Mouse (Mus musculus) lung, postnatal 0 days (tissue): ENCODE results near the gene Fgd6. TPM values are rescaled to one million over a fixed set of nuclear protein-coding genes. Genes with fewer than 3 reads are reported as not detected.

Experiments
- ATAC-seq: fragments of 200-750 bp; cut with Nextera tagmentation; 2 replicates; pipeline ENCODE4 v1.8.0; 2017; ENCODE audit warnings: moderate library complexity
- DNase-seq: peaks from one replicate; pipeline ENCODE4 v3.0.0-alpha.2; 2016; ENCODE audit warnings: low spot score
- H3K27ac ChIP-seq: fragments of 300-500 bp; sonication (generic); 2 replicates; pipeline ENCODE4 v1.5.1; 2014; ENCODE audit warnings: antibody characterized with exemption, mild to moderate bottlenecking, low read length, mixed read lengths
- H3K27me3 ChIP-seq: fragments of 300-500 bp; sonication (generic); replicated peaks from 2 replicates; pipeline ENCODE4 v1.6.1; 2014; ENCODE audit warnings: low read length, mixed read lengths; ENCODE audit not compliant: insufficient read depth
- H3K36me3 ChIP-seq: fragments of 300-500 bp; sonication (generic); 2 replicates; pipeline ENCODE4 v1.6.1; 2014; ENCODE audit warnings: low read length, mixed read lengths; ENCODE audit not compliant: insufficient read depth
- H3K4me1 ChIP-seq: fragments of 300-500 bp; sonication (generic); 2 replicates; pipeline ENCODE4 v1.6.1; 2014; ENCODE audit warnings: antibody characterized with exemption, low read depth, low read length, mixed read lengths; ENCODE audit not compliant: insufficient read depth
- H3K4me2 ChIP-seq: fragments of 300-500 bp; sonication (generic); replicated peaks from 2 replicates; pipeline ENCODE4 v1.6.1; 2014; ENCODE audit warnings: low read depth, mild to moderate bottlenecking, low read length, moderate library complexity, mixed read lengths
- H3K4me3 ChIP-seq: fragments of 300-500 bp; sonication (generic); 2 replicates; pipeline ENCODE4 v1.5.1; 2014; ENCODE audit warnings: low read depth, low read length
- H3K9ac ChIP-seq: fragments of 300-500 bp; sonication (generic); replicated peaks from 2 replicates; pipeline ENCODE4 v1.6.1; 2014; ENCODE audit warnings: low read depth, mild to moderate bottlenecking
- H3K9me3 ChIP-seq: fragments of 300-500 bp; sonication (generic); 2 replicates; pipeline ENCODE4 v1.6.1; 2016; ENCODE audit warnings: low read length, mixed read lengths
- CTCF ChIP-seq: IDR thresholded peaks from 2 replicates; pipeline ENCODE4 v1.5.1; 2016; ENCODE audit warnings: antibody characterized with exemption, mild to moderate bottlenecking
- EP300 ChIP-seq: IDR thresholded peaks from 2 replicates; pipeline ENCODE4 v1.6.1; 2016; ENCODE audit warnings: antibody characterized with exemption, mild to moderate bottlenecking, control low read depth
- WGBS: fragments of 180-500 bp; shearing (Covaris S2); extraction: QIAGEN DNeasy Blood & Tissue Kit; methylation state at CpG from one replicate; pipeline ENCODE4 v1.1.7; 2014; 5-methylcytosine and 5-hydroxymethylcytosine counted together
- polyA plus RNA-seq: library from polyadenylated mRNA; unstranded; fragments of >200 nt; fragmentation: Nextera tagmentation; extraction: Ambion mirVana; gene quantifications from 2 replicates; pipeline ENCODE4 v1.2.1, GENCODE M21; 2015

The Fgd6 gene
- polyA plus RNA-seq, 1 experiment from 2014 or later = 3.2 TPM

DNA sequence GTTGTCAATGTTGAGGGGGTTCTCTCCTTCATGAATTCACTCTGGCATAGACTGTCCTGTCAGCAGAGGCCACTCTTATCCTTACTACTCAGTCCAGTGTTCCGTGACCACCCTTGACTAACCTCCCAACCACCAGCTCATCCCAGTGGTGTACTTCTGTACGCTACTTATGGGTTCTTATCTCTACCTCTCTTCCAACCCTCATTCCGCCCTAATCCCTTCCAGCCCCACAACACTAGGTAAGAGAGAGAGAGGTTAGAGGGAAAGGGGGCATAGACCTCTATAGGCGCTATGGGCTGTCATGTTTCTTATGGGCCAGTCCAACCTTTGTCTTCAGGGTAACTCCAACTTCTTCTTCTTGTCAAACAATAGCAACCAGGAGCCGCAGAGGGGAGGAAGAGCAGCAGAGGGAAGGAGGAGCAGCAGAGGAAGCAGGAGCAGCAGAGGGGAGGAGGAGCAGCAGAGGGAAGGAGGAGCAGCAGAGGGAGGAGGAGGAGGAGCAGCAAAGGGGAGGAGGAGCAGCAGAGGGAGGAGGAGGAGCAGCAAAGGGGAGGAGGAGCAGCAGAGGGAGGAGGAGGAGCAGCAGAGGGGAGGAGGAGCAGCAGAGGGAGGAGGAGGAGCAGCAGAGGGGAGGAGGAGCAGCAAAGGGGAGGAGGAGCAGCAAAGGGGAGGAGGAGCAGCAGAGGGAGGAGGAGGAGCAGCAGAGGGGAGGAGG lies 125.4 kb downstream of the Fgd6 start:
- Histone ChIP-seq H3K4me2 (no peak overlapping the region), H3K4me1 (no peaks in the 10 kb centered on the region), H3K4me3 (no peak overlapping the region), H3K27ac (no peak overlapping the region), H3K9me3 (no peaks in the 10 kb centered on the region), H3K36me3 (peaks cover 9% of the 10 kb centered on the region), H3K9ac (no peak overlapping the region), H3K27me3 (no peaks in the 10 kb centered on the region)
- DNase-seq = no peak
- 86% methylated on average over 5 of the region's 5 CpGs for WGBS
- no peak for ATAC-seq
- TF ChIP-seq CTCF (no peak), EP300 (no peak)

- Histone ChIP-seq H3K27ac (no peak overlapping the region), H3K27me3 (no peaks in the 10 kb centered on the region), H3K4me3 (no peak overlapping the region), H3K36me3 (peaks cover 9% of the 10 kb centered on the region), H3K9ac (no peak overlapping the region), H3K9me3 (no peaks in the 10 kb centered on the region), H3K4me2 (no peak overlapping the region), H3K4me1 (no peaks in the 10 kb centered on the region)
- no peak for TF ChIP-seq CTCF
- no peak for TF ChIP-seq EP300
- DNase-seq (no peak), ATAC-seq (no peak)
- 93% methylated on average over 7 of the region's 7 CpGs for WGBS
These were observed 126.2 kb downstream of the Fgd6 start for GRCm38 (mm10) chr10:94162031-94162430.

DNA sequence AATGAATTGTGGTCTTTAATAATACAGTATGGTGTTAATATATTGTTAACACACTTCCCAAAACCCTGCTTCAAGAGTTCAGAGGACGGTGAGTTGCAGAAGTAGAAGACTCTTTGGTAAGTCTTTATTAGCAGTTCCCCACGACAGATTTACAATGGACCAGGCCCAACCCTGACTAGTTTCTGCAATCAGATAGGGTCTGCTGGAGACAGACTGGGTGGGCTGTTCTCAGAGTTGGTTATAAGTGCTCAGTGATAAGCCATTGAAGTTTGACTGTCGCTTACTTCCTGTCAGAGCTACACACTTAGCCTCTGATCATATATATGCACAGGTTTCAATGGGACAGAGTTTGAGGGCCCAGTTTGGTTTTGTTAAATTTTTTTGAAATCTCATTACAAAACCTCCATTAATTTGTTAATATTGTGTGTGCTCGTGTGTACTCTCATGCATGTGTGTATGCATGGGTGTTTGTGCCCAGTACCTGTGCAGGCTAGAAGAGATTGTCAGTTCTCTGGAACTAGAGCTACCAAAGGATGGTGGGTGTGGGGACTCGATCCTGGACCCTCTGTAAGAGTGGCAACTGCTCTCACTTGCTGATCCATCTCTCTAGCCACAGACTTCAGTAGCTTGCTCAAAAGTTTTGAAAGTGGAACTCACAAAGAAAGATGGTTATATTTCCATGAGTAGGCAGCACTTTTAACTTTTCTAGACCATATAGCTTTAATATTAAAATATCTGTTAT lies 128.5 kb downstream of the Fgd6 start:
- Histone ChIP-seq H3K4me2 (no peak overlapping the region), H3K4me1 (no peaks in the 10 kb centered on the region), H3K27ac (no peak overlapping the region), H3K27me3 (no peaks in the 10 kb centered on the region), H3K36me3 (peaks cover 10% of the 10 kb centered on the region), H3K9ac (no peak overlapping the region), H3K9me3 (no peaks in the 10 kb centered on the region), H3K4me3 (no peak overlapping the region)
- DNase-seq (no peak), ATAC-seq (no peak)
- 83% methylated on average over 5 of the region's 5 CpGs for WGBS
- TF ChIP-seq EP300 = no peak
- TF ChIP-seq CTCF = no peak

GRCm38 (mm10) chr10:94165426-94165825 lies 129.6 kb downstream of the Fgd6 start:
- 79% methylated on average over 16 of the region's 16 CpGs for WGBS
- peaks cover 18% of the 10 kb centered on the region for H3K36me3 ChIP-seq
- ATAC-seq = no peak

DNA sequence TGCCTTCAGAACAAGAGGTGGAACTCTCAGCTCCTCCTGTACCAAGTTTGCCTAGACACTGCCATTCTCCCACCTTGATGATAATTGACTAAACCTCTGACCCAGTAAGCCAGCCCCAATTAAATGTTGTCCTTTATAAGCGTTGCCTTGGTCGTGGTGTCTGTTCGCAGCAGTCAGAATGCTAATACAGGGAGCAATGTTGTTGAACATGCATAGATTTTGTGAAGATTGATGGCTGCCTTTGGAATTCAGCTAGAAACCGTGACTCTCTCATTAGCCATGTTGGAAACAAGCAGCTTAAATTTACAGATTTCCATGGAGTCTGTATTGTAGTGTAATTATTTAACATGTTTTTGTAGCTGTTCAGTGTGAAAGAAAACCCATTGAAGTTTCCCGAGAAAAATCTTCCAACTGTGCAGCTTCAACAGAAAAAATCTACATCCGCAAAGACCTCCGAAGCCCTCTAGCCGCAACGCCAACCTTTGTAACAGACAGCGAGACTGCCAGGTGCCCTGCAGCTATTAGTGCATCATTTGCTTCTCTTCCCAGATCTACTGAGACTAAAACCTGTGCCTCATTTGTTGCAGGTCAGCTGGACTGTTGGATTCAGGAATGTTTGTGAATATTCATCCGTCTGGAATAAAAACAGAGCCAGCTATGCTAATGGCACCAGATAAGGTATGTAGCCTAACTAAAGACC lies 131.4 kb downstream of the Fgd6 start:
- peaks cover 18% of the 10 kb centered on the region for H3K36me3 ChIP-seq
- no peak overlapping the region for H3K4me3 ChIP-seq
- no peaks in the 10 kb centered on the region for H3K9me3 ChIP-seq
- H3K27me3 ChIP-seq = no peaks in the 10 kb centered on the region
- DNase-seq = no peak
- WGBS = 94% methylated on average over 11 of the region's 11 CpGs
- ATAC-seq = no peak
- no peak overlapping the region for H3K9ac ChIP-seq
- H3K4me2 ChIP-seq = no peak overlapping the region
- no peaks in the 10 kb centered on the region for H3K4me1 ChIP-seq
- H3K27ac ChIP-seq = no peak overlapping the region
- TF ChIP-seq EP300 (no peak), CTCF (no peak)

More at GRCm38 (mm10) chr10:94165426-94165825, 129.6 kb downstream of the Fgd6 start:
- no peak overlapping the region for H3K4me2 ChIP-seq
- H3K27ac ChIP-seq = no peak overlapping the region
- H3K9ac ChIP-seq = no peak overlapping the region
- no peak overlapping the region for H3K4me3 ChIP-seq
- no peaks in the 10 kb centered on the region for H3K9me3 ChIP-seq
- TF ChIP-seq EP300 = no peak
- TF ChIP-seq CTCF = no peak
- H3K27me3 ChIP-seq = no peaks in the 10 kb centered on the region
- DNase-seq = no peak
- H3K4me1 ChIP-seq = no peaks in the 10 kb centered on the region

DNA sequence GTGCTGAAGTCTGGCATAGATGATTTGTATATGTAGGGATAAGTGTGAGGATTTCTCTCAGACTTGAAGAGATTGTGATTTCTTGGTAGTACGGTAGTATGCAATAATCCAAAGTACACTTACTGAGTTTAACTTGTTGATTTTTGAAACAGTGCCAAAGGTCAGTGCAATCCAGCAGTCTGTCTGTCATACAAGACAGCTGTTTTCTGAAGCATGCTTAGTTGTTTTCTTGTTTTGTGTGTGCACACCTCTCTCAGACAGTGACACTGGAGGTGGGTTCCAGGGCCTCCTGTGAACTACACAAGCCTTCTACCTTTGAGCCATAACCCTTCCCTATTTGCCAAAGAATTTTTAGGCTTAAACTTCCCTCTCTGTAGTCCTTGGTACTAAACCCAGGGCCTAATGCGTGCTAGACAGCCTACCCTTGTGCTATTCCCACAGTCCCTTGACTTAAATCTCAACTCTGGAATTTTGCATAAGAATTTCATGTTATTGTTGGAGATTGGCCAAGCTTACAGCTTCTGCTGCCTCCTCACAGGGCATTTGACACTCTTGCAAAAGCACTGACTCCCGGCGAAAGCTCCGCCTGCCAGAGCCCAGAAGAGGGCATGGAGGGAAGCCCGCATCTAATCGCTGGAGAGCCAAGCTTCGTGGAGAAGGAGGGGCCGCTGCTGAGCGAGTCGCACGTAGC lies 135.8 kb downstream of the Fgd6 start:
- ATAC-seq (peak; percentile 63), DNase-seq (peak; percentile 69)
- Histone ChIP-seq H3K9me3 (no peaks in the 10 kb centered on the region), H3K4me2 (no peak overlapping the region), H3K27ac (no peak overlapping the region), H3K9ac (no peak overlapping the region), H3K27me3 (no peaks in the 10 kb centered on the region), H3K36me3 (peaks cover 26% of the 10 kb centered on the region; the same call in 1 of the 2 replicates), H3K4me3 (no peak overlapping the region), H3K4me1 (no peaks in the 10 kb centered on the region)
- WGBS = 46% methylated on average over 12 of the region's 12 CpGs
- no peak for TF ChIP-seq CTCF
- no peak for TF ChIP-seq EP300
